Mouse (Mus musculus): Measurements from ENCODE around the gene Speer4f2. TPM values are rescaled to one million over a fixed set of nuclear protein-coding genes. Genes with fewer than 3 reads are reported as not detected.

The Speer4f2 gene
- not detected in 2 replicates for polyA plus RNA-seq (2012; rRNA removed; ENCODE audit: low replicate concordance)

GRCm38 (mm10) chr5:17372880-17373279 lies at the start of gene Speer4f2:
Speer4f2 (plus strand) TSS chr5:17373180.

Other genes starting within 250 kb of the Speer4f2 start
- not detected in 2 replicates for gene Speer4f1, start 102.9 kb downstream of the Speer4f2 start, polyA plus RNA-seq (2012; rRNA removed; ENCODE audit: low replicate concordance)
- gene Sema3c, start 201.1 kb downstream of the Speer4f2 start, polyA plus RNA-seq (2012; rRNA removed; ENCODE audit: low replicate concordance), result 8.0 and 13.6 TPM in 2 replicates